Mouse (Mus musculus) right cerebral cortex, postnatal 25 days (tissue): Measurements from ENCODE around the gene Proser3.

ENCODE experiments used
- DNase-seq: peaks from one replicate; pipeline ENCODE4 v3.0.0; 2022

Gene Proser3

DNA sequence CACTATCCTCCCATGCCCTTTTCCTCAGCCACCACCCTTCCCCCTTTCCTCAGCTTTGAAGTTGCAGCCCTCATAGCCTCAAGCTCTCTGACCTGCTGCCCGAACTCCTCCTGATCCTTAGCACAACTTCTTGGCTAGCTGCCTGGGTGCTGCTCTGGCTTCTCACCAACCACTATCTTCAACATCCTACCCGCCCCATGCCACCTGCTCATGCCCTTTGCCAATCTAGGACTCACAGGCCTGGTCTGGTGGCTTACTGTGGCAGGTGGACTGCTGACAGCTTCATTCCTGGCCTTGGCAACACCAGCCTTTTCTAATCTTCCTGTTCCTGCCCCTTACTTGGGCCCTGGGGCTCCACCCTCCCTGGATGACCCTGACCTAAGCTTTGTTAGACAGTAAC is 20.9 kb upstream of the Proser3 start:
- no peak for DNase-seq

DNA sequence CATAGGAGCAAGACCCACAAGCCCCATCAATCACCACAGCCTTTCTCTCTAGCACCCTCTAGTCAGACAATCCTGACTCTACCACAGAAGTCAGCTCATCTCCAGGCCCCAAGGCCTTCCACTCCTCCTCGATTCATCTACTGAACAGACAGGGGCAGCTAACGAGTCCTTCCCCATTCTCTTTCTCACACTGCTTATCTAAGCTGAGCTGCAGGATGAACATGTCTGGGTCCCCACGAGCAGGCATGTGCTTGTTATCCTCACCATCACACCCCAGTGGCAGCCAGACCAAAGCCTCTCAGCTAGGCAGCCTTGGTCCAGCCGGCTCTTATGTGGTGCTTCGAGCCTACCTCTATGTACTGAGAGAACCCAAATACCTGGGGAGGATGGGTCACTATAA is 20.3 kb upstream of the Proser3 start:
- DNase-seq, result no peak

DNA sequence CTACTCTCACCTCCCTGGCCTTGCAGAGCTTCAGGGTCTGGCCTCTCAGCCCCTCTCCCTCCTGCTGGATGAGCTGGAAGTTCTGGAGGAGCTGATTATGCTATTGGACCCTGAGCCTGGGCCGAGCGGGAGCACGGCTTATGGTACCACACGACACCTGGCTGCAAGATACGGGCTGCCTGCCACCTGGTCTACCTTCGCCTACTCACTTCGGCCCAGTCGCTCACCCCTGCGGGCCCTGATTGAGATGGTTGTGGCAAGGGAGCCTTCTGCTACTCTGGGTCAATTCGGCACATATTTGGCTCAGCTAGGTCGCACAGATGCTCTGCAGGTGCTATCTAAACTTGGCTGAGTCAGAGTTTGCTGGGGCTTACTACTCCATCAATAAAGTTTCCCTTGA is 15.5 kb upstream of the Proser3 start:
- DNase-seq, result no peak

DNA sequence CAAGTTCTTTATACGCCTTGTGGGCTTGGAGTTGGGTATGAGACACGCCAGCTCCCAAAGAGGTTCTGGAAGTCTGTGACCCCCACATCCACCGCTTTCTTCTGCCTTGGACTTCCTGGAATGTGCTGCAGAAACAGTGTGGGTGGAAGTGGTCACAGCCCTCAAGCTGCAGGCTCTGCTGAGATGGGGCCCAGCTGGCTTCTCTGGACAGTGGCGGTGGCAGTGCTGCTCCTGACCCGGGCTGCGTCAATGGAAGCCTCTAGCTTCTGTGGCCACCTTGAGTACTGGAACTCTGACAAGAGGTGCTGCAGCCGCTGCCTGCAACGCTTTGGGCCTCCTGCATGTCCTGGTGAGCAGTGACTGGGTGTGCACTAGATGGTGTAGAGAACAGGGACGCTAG is 13.9 kb upstream of the Proser3 start:
- DNase-seq, result no peak

DNA sequence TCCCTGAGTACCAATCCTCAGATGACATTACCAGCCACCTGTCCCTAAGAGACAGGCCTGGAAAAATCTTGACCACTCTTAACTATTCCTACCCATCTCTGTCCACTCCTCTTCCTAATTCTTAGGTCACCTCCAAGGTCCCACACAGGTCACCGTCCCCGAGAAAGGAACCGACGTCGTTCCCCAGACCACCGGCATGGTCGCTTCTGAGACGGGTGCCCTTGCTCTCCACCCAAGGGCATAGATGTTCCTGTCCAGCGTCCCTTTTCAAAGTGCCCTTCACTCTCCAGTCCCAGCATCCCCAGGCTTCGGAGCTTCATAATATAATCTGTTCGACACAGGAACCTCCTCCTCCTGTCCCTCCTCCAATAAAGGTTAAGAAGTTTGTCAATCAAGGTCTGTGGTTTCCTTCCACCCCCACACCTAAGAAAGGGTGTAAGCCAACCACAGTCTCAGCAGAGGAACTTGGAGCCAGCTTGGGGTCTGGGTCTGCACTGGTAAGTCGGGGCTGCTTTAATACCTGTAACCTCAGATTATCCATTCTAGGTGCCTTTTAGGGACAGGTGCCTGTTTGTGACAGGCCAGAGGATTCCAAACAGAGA is 13.0 kb upstream of the Proser3 start, which contains the start of gene Igflr1:
TSS of gene Igflr1 (plus strand) at position 458 of the 602 bp plus-strand sequence.
- no peak for DNase-seq

DNA sequence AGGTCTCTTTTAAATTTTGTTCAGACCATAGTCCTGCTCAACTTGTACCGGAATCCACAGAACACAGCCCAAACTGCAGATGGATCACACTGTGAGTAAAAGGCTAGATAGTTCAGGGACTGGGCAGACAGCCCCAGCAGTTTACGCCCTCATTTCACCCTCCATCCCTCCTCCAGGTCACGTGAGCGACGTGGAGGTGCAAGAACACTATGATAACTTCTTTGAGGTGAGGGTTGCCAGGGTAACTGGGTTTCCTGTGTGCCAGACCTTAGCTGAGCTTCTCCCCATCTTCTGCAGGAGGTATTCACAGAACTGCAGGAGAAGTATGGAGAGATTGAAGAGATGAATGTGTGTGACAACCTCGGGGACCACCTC is 11.8 kb upstream of the Proser3 start:
- no peak for DNase-seq

DNA sequence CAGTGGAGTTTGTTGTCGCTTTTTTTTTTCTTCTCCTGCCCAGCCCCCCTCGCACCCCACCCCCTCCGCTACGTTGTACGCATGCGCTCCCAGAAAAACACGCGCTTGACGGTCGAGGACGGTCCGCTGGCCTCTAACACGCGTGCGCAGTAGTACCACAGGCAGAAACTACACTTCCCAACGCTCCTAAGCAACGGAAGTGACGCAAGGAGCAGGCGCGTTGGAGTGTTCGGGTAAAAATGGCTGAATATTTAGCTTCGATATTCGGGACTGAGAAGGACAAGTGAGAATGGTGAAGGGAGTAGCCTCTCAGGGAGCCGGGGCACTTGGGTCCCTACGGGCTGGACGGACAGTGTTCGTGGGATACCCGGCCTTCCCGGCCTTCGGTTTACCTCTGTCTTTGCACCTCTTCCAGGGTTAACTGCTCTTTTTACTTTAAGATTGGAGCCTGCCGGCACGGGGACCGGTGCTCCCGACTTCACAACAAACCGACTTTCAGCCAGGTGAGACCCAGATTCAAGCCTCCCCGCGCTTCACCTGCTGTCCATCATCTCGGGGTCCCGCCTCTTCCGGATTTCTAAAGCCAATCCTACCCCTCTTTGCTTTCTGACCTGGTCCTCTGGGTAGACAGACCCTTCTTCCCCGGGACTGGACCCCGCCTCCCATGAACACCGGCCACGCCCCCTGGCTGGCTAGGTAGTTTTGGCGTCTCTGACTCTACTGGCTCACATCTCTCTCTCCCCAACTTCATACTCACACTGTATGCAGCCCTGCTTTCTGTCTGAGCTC is 11.2 kb upstream of the Proser3 start, which contains the start of the genes U2af1l4, Gm49396 and Psenen:
TSS of gene U2af1l4 (plus strand) at position 185 of the 789 bp plus-strand sequence.
TSS of gene Gm49396 (plus strand) at position 228 of the 789 bp plus-strand sequence.
TSS of gene Psenen (minus strand) at position 511 of the 789 bp plus-strand sequence.
- DNase-seq, result peak; percentile 94

DNA sequence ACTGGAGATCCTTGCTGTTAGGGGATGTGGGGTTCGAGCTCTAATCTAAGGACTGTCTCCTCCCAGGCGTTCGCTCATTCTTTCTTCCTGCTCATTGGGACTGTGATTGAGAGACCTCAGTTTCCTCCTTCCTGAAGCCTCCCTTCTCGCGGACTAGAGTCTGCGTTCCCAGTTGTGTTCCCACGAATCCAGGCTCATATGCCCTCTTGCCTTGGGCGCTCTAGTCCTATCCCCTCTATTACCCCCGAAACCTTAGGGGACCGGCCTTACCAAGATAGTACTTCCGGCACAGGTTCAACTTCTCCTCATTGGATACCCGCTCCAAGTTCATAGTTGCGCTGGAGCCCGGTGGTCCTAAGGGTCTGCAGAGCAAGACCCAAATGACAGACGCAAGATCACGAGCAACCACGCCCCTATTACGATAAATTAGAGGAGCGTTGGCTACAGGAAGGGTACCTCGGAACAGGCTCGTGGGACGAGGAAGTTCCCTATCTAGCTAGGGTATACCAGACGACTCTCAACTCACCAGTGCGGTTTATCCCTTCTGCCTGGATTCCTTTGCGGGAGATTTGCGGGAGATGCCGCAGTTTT is 10.5 kb upstream of the Proser3 start:
- DNase-seq, result peak; percentile 40

DNA sequence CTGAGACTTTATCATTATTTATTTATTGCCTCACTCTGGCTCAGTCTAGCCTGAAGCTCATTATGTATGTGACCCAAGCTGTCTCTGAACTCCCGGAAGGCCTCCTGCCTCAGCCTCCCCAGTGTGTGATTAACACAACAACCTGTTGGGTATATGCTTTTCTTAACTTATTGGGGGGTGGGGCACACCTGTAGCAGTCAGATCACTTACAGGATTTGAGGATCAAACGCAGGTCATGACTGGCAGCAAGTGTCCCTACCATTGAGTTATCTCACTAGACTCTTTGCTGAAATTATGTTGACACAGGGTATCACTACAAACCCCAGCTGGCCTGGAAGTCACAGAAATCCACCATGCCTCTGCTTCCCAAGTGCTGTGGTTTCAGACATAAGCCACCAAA is 8.2 kb upstream of the Proser3 start:
- DNase-seq, result no peak

DNA sequence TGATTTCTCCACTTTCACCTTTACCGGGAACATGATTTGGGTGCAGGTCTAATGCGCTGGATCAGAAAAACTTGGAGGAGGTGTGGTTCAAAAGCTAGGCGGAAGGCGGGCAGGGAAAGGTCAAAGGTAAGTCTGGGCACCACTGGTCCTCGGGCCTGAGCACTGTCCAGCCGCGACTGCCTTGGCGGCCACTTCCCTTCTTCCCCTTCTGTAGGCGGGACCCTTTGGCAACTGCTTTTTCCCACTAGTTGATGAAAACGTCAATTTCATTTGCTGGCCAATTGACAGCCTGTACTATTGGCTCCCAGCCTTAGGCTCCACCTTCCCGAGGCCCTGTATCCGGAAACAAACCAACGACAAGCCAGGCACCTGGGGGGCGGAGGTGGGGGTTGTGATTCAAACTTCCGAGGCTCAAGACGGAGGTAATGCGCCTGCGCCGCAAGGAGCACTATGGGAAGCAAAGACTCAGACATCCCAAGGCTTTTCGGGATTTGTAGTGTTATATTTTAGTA is 7.4 kb upstream of the Proser3 start, which contains the start of gene Lin37:
TSS of gene Lin37 (minus strand) at position 396 of the 512 bp plus-strand sequence.
- DNase-seq, result peak; percentile 96

DNA sequence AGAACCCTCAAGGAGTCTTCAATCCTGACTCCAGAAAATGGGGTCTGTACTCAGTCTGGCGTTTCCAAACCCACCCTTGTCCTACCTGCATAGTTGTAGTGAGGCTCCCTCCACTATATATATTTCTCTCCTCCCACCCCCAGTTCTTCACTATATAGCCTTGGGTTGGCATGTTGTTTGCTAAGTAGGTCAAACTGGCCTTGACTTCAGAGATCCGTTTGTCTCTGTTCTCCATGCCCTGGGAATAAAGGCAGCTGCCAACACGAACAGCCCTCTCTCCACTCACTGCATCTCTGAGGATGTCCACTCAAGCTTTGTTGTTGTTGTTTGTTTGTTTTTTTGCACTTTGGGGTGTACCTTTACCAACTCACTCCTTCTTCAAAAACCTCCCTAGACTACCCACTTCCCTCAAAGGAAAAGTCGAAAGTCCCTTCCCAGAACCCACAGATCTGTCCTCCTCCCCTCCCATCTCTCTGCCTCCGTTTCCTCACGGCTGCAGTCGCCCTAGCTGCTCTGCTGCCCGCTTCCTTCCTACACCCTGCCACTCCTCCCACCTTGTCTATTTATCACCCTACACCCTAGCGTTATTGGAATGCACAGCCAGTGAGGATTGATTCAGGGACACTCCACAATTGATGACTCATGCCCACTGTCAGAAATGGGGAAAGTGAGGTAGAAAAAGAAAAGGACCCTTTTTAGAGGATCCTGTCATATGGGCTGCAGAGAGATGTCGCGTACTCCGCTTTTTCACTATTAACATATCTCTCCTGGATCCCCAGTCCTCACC is 6.8 kb upstream of the Proser3 start:
- DNase-seq, result no peak

DNA sequence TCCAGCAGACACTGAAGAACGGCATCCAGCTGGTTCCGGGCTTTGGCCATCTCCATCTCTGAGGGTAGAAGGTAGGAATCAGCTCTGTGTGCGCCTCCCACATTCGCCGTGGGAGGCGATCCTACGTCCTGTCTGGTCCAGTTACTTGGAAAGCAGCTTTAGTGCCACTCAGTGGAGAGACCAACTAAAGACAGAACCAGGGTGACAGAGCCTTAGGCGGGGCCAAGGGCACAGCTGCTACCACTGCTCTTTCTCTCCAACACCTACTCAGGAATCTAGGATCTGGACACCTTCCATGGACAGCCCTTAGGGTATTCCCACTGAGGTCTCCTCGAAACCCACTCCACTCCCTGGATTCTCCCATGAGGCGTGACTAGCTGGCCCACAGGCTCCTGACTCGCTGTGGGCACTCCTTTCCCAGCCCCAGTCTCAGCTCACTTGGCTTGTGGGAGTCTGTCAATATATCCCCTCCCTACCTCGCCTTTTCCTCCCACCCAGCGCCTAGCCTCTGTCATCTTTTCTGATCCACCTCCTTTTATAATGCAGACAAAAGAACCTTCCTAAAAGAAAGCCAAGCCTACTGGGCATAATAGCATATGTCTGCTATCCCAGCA is 5.9 kb upstream of the Proser3 start:
- DNase-seq, result no peak

DNA sequence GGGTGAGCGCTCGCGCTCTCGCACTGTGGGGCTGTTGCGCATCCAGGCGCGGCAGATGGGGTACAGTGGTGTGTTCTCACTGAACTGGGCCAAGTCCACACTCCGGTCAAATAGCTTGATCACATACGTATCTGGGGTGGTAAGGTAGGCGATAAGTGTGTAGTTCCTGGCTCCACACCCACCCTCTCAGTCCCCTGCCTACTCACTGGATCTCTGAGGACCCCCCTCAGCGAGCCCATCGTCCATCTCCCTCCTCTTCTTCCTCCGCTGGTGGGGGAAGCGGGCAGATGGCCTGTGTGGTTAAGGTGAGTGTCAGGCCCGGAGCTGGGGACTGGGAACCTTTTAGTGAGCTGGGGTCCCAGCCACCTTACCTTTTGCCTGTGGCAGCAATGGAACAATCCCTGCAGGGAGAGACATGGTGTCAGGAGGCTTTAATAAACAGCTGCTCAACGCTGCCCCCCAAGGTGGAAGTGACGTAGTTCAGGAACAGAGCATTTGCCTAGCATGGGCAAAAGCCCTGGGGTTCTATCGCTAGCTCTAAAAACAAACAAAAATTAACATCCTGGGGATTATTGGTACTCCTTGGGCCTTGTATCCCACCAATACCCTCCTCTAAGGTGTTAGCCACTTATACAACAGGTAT is 4.9 kb upstream of the Proser3 start:
- DNase-seq, result no peak

DNA sequence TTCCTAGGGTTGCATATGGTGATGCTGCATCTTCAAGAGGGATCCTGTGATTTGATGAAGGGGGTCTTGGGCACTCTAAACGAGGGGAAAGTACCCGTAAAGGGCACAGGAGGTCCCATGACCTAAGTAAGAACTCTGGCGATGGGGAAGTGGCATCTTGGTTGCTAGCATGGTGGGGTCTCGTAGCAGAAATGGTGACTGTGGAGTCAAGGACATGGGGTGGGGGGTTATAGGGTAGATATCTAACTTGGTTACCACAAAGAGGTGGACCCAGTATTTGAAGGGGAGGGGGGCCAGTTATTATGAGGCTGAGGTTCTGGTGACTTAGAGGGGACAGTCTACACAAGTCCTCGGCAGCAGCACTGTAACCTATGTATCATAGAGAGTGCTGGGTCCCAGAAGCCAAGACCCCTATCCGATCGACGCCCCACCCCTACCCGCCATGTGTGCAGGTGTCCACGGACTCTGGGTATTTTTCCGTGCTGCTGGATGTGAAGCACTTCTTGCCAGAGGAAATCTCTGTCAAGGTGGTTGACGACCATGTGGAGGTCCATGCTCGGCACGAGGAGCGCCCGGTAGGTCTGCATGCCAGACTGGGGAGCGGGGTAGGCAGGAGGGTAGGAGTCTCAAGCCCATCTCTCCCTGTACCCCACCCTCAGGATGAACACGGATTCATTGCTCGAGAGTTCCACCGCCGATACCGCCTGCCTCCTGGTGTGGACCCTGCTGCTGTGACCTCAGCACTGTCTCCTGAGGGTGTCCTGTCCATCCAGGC is 1.9 kb upstream of the Proser3 start:
- DNase-seq, result no peak

DNA sequence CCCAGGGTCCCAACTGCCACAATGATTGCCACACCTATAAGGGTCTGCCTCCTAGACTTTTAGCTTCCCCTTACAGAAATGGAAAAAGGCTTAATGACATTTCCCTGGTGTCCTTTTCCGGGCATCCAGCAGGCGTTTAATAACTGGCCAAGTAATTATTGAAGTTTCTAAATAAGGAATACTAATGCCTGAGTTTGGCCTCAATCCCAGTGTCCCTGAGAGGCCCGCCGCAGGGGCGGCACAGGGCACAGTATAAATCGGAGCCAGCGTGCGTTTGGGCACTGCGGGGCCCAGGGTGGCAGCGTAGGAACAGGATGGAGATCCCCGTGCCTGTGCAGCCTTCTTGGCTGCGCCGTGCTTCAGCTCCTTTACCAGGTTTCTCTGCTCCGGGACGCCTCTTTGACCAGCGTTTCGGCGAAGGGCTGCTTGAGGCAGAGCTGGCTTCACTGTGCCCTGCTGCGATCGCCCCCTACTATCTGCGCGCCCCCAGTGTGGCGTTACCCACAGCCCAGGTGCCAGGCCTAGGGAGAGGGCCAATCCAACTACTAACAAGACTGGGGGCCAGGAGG is 1.0 kb upstream of the Proser3 start:
- DNase-seq, result no peak

DNA sequence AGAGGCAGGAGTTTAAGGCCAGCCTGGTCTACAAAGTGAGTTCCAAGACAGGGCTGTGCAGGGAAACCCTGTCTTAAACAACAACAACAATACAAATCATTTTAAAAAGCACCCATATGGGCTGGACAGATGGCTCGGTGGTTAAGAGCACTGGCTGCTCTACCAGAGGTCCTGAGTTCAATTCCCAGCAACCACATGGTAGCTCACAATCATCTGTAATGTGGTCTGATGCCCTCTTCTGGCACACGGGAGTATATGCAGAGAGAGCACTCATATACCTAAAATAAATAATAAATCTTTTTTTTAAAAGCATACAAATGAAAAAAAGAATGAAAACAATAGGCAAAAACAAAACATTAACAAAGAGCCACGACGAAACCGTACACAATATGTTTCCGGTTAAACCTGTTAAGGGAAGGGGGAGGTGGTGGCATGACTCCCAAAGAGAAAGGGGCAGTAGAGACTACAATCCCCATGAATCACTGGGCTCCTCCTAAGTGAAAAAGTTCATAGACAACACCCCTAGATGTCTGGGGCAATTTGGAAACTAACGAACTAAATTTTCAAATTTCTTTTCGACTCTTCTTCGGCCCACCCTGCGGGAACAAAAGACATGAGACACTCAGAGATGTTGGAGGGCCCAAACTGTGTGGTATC is 526 bp downstream of the Proser3 start:
- DNase-seq, result no peak

DNA sequence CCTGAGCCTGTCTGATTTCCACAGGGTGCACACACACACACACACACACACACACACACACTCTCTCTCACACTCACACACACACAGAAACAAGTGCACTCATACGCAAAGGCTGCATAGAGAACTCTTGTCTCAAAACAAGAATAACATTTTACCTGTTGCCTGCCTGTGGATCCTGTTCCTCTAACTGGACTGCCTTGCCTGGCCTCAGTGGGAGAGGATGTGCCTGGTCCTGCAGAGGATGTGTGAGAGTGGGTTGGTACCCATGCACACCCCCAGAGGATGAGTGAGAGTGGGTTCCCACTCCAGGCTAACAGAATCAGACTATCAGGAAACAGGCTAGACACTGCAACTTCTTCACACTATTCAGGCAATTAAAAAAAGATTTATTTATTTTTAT is 1.5 kb downstream of the Proser3 start:
- no peak for DNase-seq

DNA sequence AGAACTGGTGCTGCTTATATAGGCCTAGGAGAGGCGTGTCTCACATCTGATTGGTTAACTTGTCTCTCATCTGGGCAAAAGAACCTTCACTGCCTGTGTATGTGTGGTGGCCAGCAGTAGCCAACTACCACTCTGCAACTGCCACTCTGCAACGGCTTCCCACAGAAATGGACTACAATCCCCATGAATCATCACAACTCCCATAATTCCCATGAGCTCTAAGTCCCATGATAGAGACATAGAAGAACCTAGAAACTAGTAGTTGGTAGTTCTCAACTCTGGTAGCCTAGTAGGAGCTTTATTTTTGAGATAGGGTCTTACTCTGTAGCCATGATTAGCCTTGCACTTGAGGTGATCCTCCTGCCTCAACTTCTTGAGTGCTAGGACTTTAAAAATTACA is 2.2 kb downstream of the Proser3 start:
- DNase-seq, result no peak

DNA sequence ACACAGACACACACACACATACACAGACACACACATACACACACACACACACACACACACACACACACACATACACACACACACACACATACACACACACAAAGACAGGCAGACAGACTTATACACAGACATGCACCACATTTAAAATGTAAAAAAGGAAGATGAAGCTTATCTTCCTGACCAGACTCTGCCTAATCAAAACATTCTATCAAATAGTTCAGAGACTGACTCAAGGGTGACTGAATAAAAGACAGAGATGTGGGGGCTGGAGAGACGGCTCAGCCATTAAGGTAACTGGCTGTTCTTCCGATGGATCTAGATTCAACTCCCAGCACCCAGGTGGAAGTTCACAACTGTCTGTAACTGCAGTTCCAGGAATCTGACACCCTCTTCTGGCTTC is 7.8 kb downstream of the Proser3 start:
- no peak for DNase-seq

DNA sequence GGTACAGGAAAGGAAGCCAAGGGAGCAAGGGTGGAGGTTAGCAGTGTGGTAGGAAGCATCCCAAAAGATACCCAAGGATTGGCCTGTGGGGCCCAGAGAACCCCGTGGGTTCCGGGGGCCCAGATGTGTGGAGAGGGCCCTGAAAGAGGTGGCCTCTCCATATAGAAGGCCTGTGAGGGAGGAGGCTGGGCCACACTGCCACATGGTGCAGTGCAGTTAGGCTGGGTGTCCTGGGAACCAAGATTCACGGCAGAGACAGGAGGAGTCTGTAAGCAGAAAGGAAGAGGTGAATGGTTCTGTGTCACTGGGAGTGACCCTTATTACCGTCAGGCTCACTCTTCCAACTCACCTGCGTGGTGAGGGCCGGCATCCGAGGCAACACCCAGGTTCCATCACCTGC is 11.5 kb downstream of the Proser3 start:
- DNase-seq, result no peak
